Mouse (Mus musculus): Measurements from ENCODE around the gene Ogdhl. TPM values are rescaled to one million over a fixed set of nuclear protein-coding genes. Genes with fewer than 3 reads are reported as not detected.

The Ogdhl gene
- polyA plus RNA-seq, 1 experiment from 2014 or later, result 17.8 TPM

GRCm38 (mm10) chr14:32327366-32327765 lies 5.5 kb downstream of the Ogdhl start:
- Histone ChIP-seq H3K36me3 (ENCODE audit: control insufficient read depth, insufficient read depth, low read length) (no peaks in the 10 kb centered on the region), H3K27me3 (replicated peaks; ENCODE audit: control insufficient read depth, insufficient read depth, low read length) (no peaks in the 10 kb centered on the region), H3K9ac (ENCODE audit: low read length) (no peak overlapping the region), H3K9me3 (ENCODE audit: control insufficient read depth, low read length) (no peaks in the 10 kb centered on the region), H3K27ac (ENCODE audit: low read depth) (no peak overlapping the region), H3K4me3 (ENCODE audit: low read depth, low read length) (no peak overlapping the region), H3K4me1 (replicated peaks; ENCODE audit: control insufficient read depth, insufficient read depth, low read length) (no peaks in the 10 kb centered on the region), H3K4me2 (ENCODE audit: low read length) (no peak overlapping the region)
- ATAC-seq (replicated peaks; ENCODE audit: low FRiP score, low TSS enrichment, low read depth) (no peak), DNase-seq (ENCODE audit: low spot score) (no peak)
- WGBS, result 83% methylated on average over 9 of the region's 9 CpGs

- Histone ChIP-seq H3K4me2 (ENCODE audit: low read length) (no peak overlapping the region), H3K27ac (ENCODE audit: low read depth) (no peak overlapping the region), H3K27me3 (replicated peaks; ENCODE audit: control insufficient read depth, insufficient read depth, low read length) (no peaks in the 10 kb centered on the region), H3K4me1 (replicated peaks; ENCODE audit: control insufficient read depth, insufficient read depth, low read length) (no peaks in the 10 kb centered on the region), H3K9ac (ENCODE audit: low read length) (no peak overlapping the region), H3K36me3 (ENCODE audit: control insufficient read depth, insufficient read depth, low read length) (peaks cover 20% of the 10 kb centered on the region), H3K4me3 (ENCODE audit: low read depth, low read length) (no peak overlapping the region), H3K9me3 (ENCODE audit: control insufficient read depth, low read length) (no peaks in the 10 kb centered on the region)
- whole genome bisulfite sequencing, result 86% methylated on average over 20 of the region's 20 CpGs
- ATAC-seq (replicated peaks; ENCODE audit: low FRiP score, low TSS enrichment, low read depth) (no peak), DNase-seq (ENCODE audit: low spot score) (no peak)
Measured at GRCm38 (mm10) chr14:32332515-32333445, 11.0 kb downstream of the Ogdhl start.

GRCm38 (mm10) chr14:32336021-32336420 lies 14.2 kb downstream of the Ogdhl start:
- Histone ChIP-seq H3K4me2 (ENCODE audit: low read length) (no peak overlapping the region), H3K9ac (ENCODE audit: low read length) (no peak overlapping the region), H3K9me3 (ENCODE audit: control insufficient read depth, low read length) (no peaks in the 10 kb centered on the region), H3K27ac (ENCODE audit: low read depth) (no peak overlapping the region), H3K4me3 (ENCODE audit: low read depth, low read length) (no peak overlapping the region), H3K36me3 (ENCODE audit: control insufficient read depth, insufficient read depth, low read length) (peaks cover 38% of the 10 kb centered on the region), H3K27me3 (replicated peaks; ENCODE audit: control insufficient read depth, insufficient read depth, low read length) (no peaks in the 10 kb centered on the region), H3K4me1 (replicated peaks; ENCODE audit: control insufficient read depth, insufficient read depth, low read length) (no peaks in the 10 kb centered on the region)
- ATAC-seq (replicated peaks; ENCODE audit: low FRiP score, low TSS enrichment, low read depth), result no peak
- no peak for DNase-seq (ENCODE audit: low spot score)
- 85% methylated on average over 6 of the region's 6 CpGs for WGBS

- H3K36me3 ChIP-seq (ENCODE audit: control insufficient read depth, insufficient read depth, low read length), result peaks cover 38% of the 10 kb centered on the region
- ATAC-seq (replicated peaks; ENCODE audit: low FRiP score, low TSS enrichment, low read depth) (no peak), DNase-seq (ENCODE audit: low spot score) (no peak)
- H3K4me1 ChIP-seq (replicated peaks; ENCODE audit: control insufficient read depth, insufficient read depth, low read length), result no peaks in the 10 kb centered on the region
- no peak overlapping the region for H3K27ac ChIP-seq (ENCODE audit: low read depth)
- H3K4me2 ChIP-seq (ENCODE audit: low read length), result no peak overlapping the region
- 85% methylated on average over 11 of the region's 11 CpGs for WGBS
- H3K9me3 ChIP-seq (ENCODE audit: control insufficient read depth, low read length), result no peaks in the 10 kb centered on the region
- H3K4me3 ChIP-seq (ENCODE audit: low read depth, low read length), result no peak overlapping the region
- H3K9ac ChIP-seq (ENCODE audit: low read length), result no peak overlapping the region
- no peaks in the 10 kb centered on the region for H3K27me3 ChIP-seq (replicated peaks; ENCODE audit: control insufficient read depth, insufficient read depth, low read length)
Measured at GRCm38 (mm10) chr14:32336547-32336946, 14.7 kb downstream of the Ogdhl start.

DNA sequence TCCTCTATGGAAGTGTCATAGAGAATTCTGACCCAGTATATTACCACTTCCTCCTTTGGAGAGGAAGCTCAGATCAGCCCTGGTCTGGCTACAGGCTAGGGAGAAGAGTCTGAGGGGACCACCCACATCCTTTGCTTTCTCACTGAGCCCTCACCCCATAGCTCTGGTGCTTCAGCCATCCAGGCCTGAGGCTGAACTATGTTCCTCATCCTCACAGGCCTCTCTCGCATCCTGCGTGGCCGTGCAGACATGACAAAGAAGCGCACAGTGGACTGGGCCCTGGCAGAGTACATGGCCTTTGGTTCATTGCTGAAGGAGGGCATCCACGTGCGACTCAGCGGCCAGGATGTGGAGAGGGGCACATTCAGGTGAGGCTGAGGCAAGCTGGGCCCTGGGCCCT lies 20.0 kb downstream of the Ogdhl start:
- no peak overlapping the region for H3K27ac ChIP-seq (ENCODE audit: low read depth)
- ATAC-seq (replicated peaks; ENCODE audit: low FRiP score, low TSS enrichment, low read depth), result no peak
- no peak overlapping the region for H3K4me3 ChIP-seq (ENCODE audit: low read depth, low read length)
- peaks cover 37% of the 10 kb centered on the region for H3K36me3 ChIP-seq (ENCODE audit: control insufficient read depth, insufficient read depth, low read length)
- DNase-seq (ENCODE audit: low spot score), result no peak
- WGBS, result 95% methylated on average over 7 of the region's 7 CpGs
- H3K9me3 ChIP-seq (ENCODE audit: control insufficient read depth, low read length), result no peaks in the 10 kb centered on the region
- H3K27me3 ChIP-seq (replicated peaks; ENCODE audit: control insufficient read depth, insufficient read depth, low read length), result no peaks in the 10 kb centered on the region
- H3K4me1 ChIP-seq (replicated peaks; ENCODE audit: control insufficient read depth, insufficient read depth, low read length), result no peaks in the 10 kb centered on the region
- no peak overlapping the region for H3K4me2 ChIP-seq (ENCODE audit: low read length)
- no peak overlapping the region for H3K9ac ChIP-seq (ENCODE audit: low read length)

GRCm38 (mm10) chr14:32344176-32344575 lies 22.4 kb downstream of the Ogdhl start:
- DNase-seq (ENCODE audit: low spot score), result no peak
- H3K27ac ChIP-seq (ENCODE audit: low read depth), result no peak overlapping the region
- no peaks in the 10 kb centered on the region for H3K4me1 ChIP-seq (replicated peaks; ENCODE audit: control insufficient read depth, insufficient read depth, low read length)
- no peak overlapping the region for H3K9ac ChIP-seq (ENCODE audit: low read length)
- no peaks in the 10 kb centered on the region for H3K27me3 ChIP-seq (replicated peaks; ENCODE audit: control insufficient read depth, insufficient read depth, low read length)
- WGBS, result 93% methylated on average over 7 of the region's 7 CpGs
- peaks cover 26% of the 10 kb centered on the region for H3K36me3 ChIP-seq (ENCODE audit: control insufficient read depth, insufficient read depth, low read length)
- H3K9me3 ChIP-seq (ENCODE audit: control insufficient read depth, low read length), result no peaks in the 10 kb centered on the region
- H3K4me3 ChIP-seq (ENCODE audit: low read depth, low read length), result no peak overlapping the region
- H3K4me2 ChIP-seq (ENCODE audit: low read length), result no peak overlapping the region
- ATAC-seq (replicated peaks; ENCODE audit: low FRiP score, low TSS enrichment, low read depth), result no peak

GRCm38 (mm10) chr14:32344694-32345093 lies 22.9 kb downstream of the Ogdhl start:
- no peak overlapping the region for H3K9ac ChIP-seq (ENCODE audit: low read length)
- WGBS, result 84% methylated on average over 9 of the region's 10 CpGs
- H3K27me3 ChIP-seq (replicated peaks; ENCODE audit: control insufficient read depth, insufficient read depth, low read length), result no peaks in the 10 kb centered on the region

GRCm38 (mm10) chr14:32347307-32347706 lies 25.5 kb downstream of the Ogdhl start:
- H3K36me3 ChIP-seq (ENCODE audit: control insufficient read depth, insufficient read depth, low read length), result 0 out of 2 replicates have a peak, but pooled peaks cover 4% of the 10 kb centered on the region
- no peak overlapping the region for H3K4me2 ChIP-seq (ENCODE audit: low read length)
- H3K27me3 ChIP-seq (replicated peaks; ENCODE audit: control insufficient read depth, insufficient read depth, low read length), result no peaks in the 10 kb centered on the region
- no peak overlapping the region for H3K4me3 ChIP-seq (ENCODE audit: low read depth, low read length)
- 93% methylated on average over 9 of the region's 9 CpGs for WGBS
- ATAC-seq (replicated peaks; ENCODE audit: low FRiP score, low TSS enrichment, low read depth) (no peak), DNase-seq (ENCODE audit: low spot score) (no peak)
- no peak overlapping the region for H3K9ac ChIP-seq (ENCODE audit: low read length)
- H3K27ac ChIP-seq (ENCODE audit: low read depth), result no peak overlapping the region
- H3K9me3 ChIP-seq (ENCODE audit: control insufficient read depth, low read length), result no peaks in the 10 kb centered on the region
- H3K4me1 ChIP-seq (replicated peaks; ENCODE audit: control insufficient read depth, insufficient read depth, low read length), result no peaks in the 10 kb centered on the region

More at GRCm38 (mm10) chr14:32344694-32345093, 22.9 kb downstream of the Ogdhl start:
- Histone ChIP-seq H3K4me1 (replicated peaks; ENCODE audit: control insufficient read depth, insufficient read depth, low read length) (no peaks in the 10 kb centered on the region), H3K4me2 (ENCODE audit: low read length) (no peak overlapping the region), H3K27ac (ENCODE audit: low read depth) (no peak overlapping the region), H3K36me3 (ENCODE audit: control insufficient read depth, insufficient read depth, low read length) (peaks cover 24% of the 10 kb centered on the region), H3K4me3 (ENCODE audit: low read depth, low read length) (no peak overlapping the region), H3K9me3 (ENCODE audit: control insufficient read depth, low read length) (no peaks in the 10 kb centered on the region)
- ATAC-seq (replicated peaks; ENCODE audit: low FRiP score, low TSS enrichment, low read depth) (no peak), DNase-seq (ENCODE audit: low spot score) (no peak)

All from intestine, embryonic 14.5 days (tissue).